Mouse (Mus musculus): ENCODE measurements around the gene Stab1.

GRCm38 (mm10) chr14:31165991-31166630 is 2.3 kb downstream of the Stab1 start:
- no peak for TF ChIP-seq CTCF (IDR thresholded peaks at IDR 0.05; ENCODE audit: low read depth)
- TF ChIP-seq EP300 (IDR thresholded peaks at IDR 0.05; ENCODE audit: low read depth): no peak

Measured in liver, postnatal 0 days (tissue).